ENCODE assay signal across 27 mouse cellular contexts in genomic region chr11:69519976-69520375, GRCm38 (mm10). TPM values are rescaled to one million over a fixed set of nuclear protein-coding genes. Genes with fewer than 3 reads are reported as not detected.
DNase-seq lines count a peak whose midpoint lies in the region; ATAC-seq lines count a peak whose summit lies in the region.
"Had no signal": no experiment of that assay in that cellular context is flagged by ENCODE, and none has a peak within 500 bp of the region (broad histone marks: within the 10 kb centered on the region; RNA-seq: fewer than 3 reads in every experiment).

No protein-coding gene starts in this region.

- WGBS in hindbrain, embryonic 13.5 days, result 87% methylated on average over 4 of the region's 4 CpGs
- 66% methylated on average over 4 of the region's 4 CpGs for WGBS in hindbrain, embryonic 12.5 days
- WGBS in lung, embryonic 16.5 days, result 63% methylated on average over 4 of the region's 4 CpGs

- DNase-seq in adrenal gland, postnatal 10 days, result peak; percentile 51
- DNase-seq in adrenal gland, postnatal 25 days, result no peak
- no peak for DNase-seq in lung, postnatal 4 days
- peak; percentile 36 for DNase-seq in Muller cell, postnatal 12 days (ENCODE audit: inconsistent ontology term)
- DNase-seq: adrenal gland, postnatal 36 days; cerebellum, adult 8-10 months; cerebellum, postnatal 25 days; kidney, adult 8-10 months; liver, embryonic 13.5 days; lung, adult 18-20 months; lung, postnatal 14 days; thymus, adult 18-20 months; thymus, postnatal 25 days had no signal

- H3K36me3 ChIP-seq in hindbrain, embryonic 13.5 days, result no peaks in the 10 kb centered on the region
- H3K36me3 ChIP-seq in hindbrain, embryonic 12.5 days, result no peaks in the 10 kb centered on the region
- no peaks in the 10 kb centered on the region for H3K36me3 ChIP-seq in lung, embryonic 16.5 days (ENCODE audit: control insufficient read depth, insufficient read depth, low read length)
- H3K36me3 ChIP-seq: heart, embryonic 10.5 days; heart, embryonic 15.5 days; hindbrain, embryonic 15.5 days; intestine, embryonic 15.5 days; liver, embryonic 13.5 days; midbrain, embryonic 12.5 days; neural tube, embryonic 13.5 days had no signal

- H3K9ac ChIP-seq in hindbrain, embryonic 13.5 days, result no peak overlapping the region
- no peak overlapping the region for H3K9ac ChIP-seq in hindbrain, embryonic 12.5 days
- H3K9ac ChIP-seq in lung, embryonic 16.5 days (ENCODE audit: low read length), result no peak overlapping the region
- H3K9ac ChIP-seq: heart, embryonic 15.5 days; hindbrain, embryonic 15.5 days; intestine, embryonic 15.5 days; liver, embryonic 13.5 days; midbrain, embryonic 12.5 days; neural tube, embryonic 13.5 days had no signal

- H3K27me3 ChIP-seq in hindbrain, embryonic 13.5 days, result no peaks in the 10 kb centered on the region
- H3K27me3 ChIP-seq in hindbrain, embryonic 12.5 days, result no peaks in the 10 kb centered on the region
- no peaks in the 10 kb centered on the region for H3K27me3 ChIP-seq in lung, embryonic 16.5 days (ENCODE audit: control insufficient read depth, insufficient read depth, low read depth, low read length)
- H3K27me3 ChIP-seq: hindbrain, embryonic 15.5 days; intestine, embryonic 15.5 days; neural tube, embryonic 13.5 days had no signal

- ATAC-seq in hindbrain, embryonic 13.5 days (ENCODE audit: low FRiP score), result no peak
- ATAC-seq in hindbrain, embryonic 12.5 days (ENCODE audit: low FRiP score), result no peak
- ATAC-seq in lung, embryonic 16.5 days (ENCODE audit: low read depth), result 0 out of 2 replicates have a peak, but pooled peaks have one; percentile 15
- no peak for ATAC-seq in granulocyte monocyte progenitor cell, adult 5-6 weeks (replicated peaks; ENCODE audit: poor library complexity, severe bottlenecking)
- ATAC-seq: forebrain, embryonic 16.5 days; intestine, embryonic 15.5 days; Patski had no signal

- H3K27ac ChIP-seq in hindbrain, embryonic 13.5 days, result peak overlapping the region; percentile 5; the same call in 1 of the 2 replicates
- no peak overlapping the region for H3K27ac ChIP-seq in hindbrain, embryonic 12.5 days
- H3K27ac ChIP-seq in lung, embryonic 16.5 days (ENCODE audit: low read length), result no peak overlapping the region
- H3K27ac ChIP-seq: heart, embryonic 10.5 days; heart, embryonic 15.5 days; hindbrain, embryonic 15.5 days; intestine, embryonic 15.5 days; kidney, postnatal 0 days; left cerebral cortex, adult 2 months; liver, embryonic 13.5 days; midbrain, embryonic 12.5 days; neural tube, embryonic 13.5 days had no signal

- no peak overlapping the region for H3K4me2 ChIP-seq in hindbrain, embryonic 13.5 days
- no peak overlapping the region for H3K4me2 ChIP-seq in hindbrain, embryonic 12.5 days (replicated peaks)
- no peak overlapping the region for H3K4me2 ChIP-seq in lung, embryonic 16.5 days (ENCODE audit: low read depth, low read length)
- H3K4me2 ChIP-seq: heart, embryonic 15.5 days; hindbrain, embryonic 15.5 days; intestine, embryonic 15.5 days; liver, embryonic 13.5 days; midbrain, embryonic 12.5 days; neural tube, embryonic 13.5 days had no signal

- H3K4me3 ChIP-seq in hindbrain, embryonic 13.5 days, result no peak overlapping the region
- no peak overlapping the region for H3K4me3 ChIP-seq in hindbrain, embryonic 12.5 days
- no peak overlapping the region for H3K4me3 ChIP-seq in lung, embryonic 16.5 days (ENCODE audit: low read length)
- H3K4me3 ChIP-seq: heart, embryonic 10.5 days; heart, embryonic 15.5 days; hindbrain, embryonic 15.5 days; intestine, embryonic 15.5 days; left cerebral cortex, adult 2 months; liver, embryonic 13.5 days; midbrain, embryonic 12.5 days; neural tube, embryonic 13.5 days had no signal

- H3K4me1 ChIP-seq in hindbrain, embryonic 13.5 days (replicated peaks), result peaks cover 7% of the 10 kb centered on the region; the same call in 1 of the 2 replicates
- H3K4me1 ChIP-seq in hindbrain, embryonic 12.5 days, result no peaks in the 10 kb centered on the region; the same call in 1 of the 2 replicates
- peaks cover 7% of the 10 kb centered on the region; the same call in 1 of the 2 replicates for H3K4me1 ChIP-seq in lung, embryonic 16.5 days (replicated peaks; ENCODE audit: control insufficient read depth, insufficient read depth, low read length)
- H3K4me1 ChIP-seq: hindbrain, embryonic 15.5 days; intestine, embryonic 15.5 days; midbrain, embryonic 12.5 days had no signal

- H3K9me3 ChIP-seq in hindbrain, embryonic 13.5 days, result no peaks in the 10 kb centered on the region
- H3K9me3 ChIP-seq in hindbrain, embryonic 12.5 days (replicated peaks), result no peaks in the 10 kb centered on the region
- no peaks in the 10 kb centered on the region for H3K9me3 ChIP-seq in lung, embryonic 16.5 days (ENCODE audit: control insufficient read depth, low read length)
- H3K9me3 ChIP-seq: heart, embryonic 10.5 days; heart, embryonic 15.5 days; hindbrain, embryonic 15.5 days; intestine, embryonic 15.5 days; liver, embryonic 13.5 days; midbrain, embryonic 12.5 days; neural tube, embryonic 13.5 days had no signal

RNA-seq across cellular contexts. Expression of gene Dnah2, which starts 28.9 kb away (rescaled TPM):
- under 1 TPM; 0.30 TPM for total RNA-seq in adrenal gland, postnatal 10 days (2021)
- 0.05 and 0.76 TPM in 2 replicates for total RNA-seq in adrenal gland, postnatal 25 days (2021)
- polyA plus RNA-seq in hindbrain, embryonic 13.5 days (2015; fragmentation: Nextera tagmentation; extraction: Ambion mirVana), result 2.1 and 2.7 TPM in 2 replicates
- 1.4 and 2.5 TPM in 2 replicates for polyA plus RNA-seq in hindbrain, embryonic 12.5 days (2016; fragmentation: Nextera tagmentation; extraction: Ambion mirVana)
- polyA plus RNA-seq in lung, embryonic 16.5 days (2015; fragmentation: Nextera tagmentation; extraction: Ambion mirVana), result 1.9 TPM in 2 replicates
- total RNA-seq in granulocyte monocyte progenitor cell, adult 5-6 weeks (2014; fragmentation: Nextera tagmentation), result 0.11 and 3.5 TPM in 2 replicates
- total RNA-seq in granulocyte monocyte progenitor cell, adult 5-6 weeks (2017), result not detected in 2 replicates

RNA-seq across cellular contexts. Expression of gene Efnb3, which starts 40.0 kb away (rescaled TPM):
- 1 to 10 TPM; 2.2 to 3.8 TPM for total RNA-seq in adrenal gland, postnatal 10 days (2021)
- 0.38 and 1.5 TPM in 2 replicates for total RNA-seq in adrenal gland, postnatal 25 days (2021)
- polyA plus RNA-seq in hindbrain, embryonic 13.5 days (2015; fragmentation: Nextera tagmentation; extraction: Ambion mirVana), result 90.1 and 92.0 TPM in 2 replicates
- polyA plus RNA-seq in hindbrain, embryonic 12.5 days (2016; fragmentation: Nextera tagmentation; extraction: Ambion mirVana), result 95.7 and 106 TPM in 2 replicates
- polyA plus RNA-seq in lung, embryonic 16.5 days (2015; fragmentation: Nextera tagmentation; extraction: Ambion mirVana), result 5.6 and 5.7 TPM in 2 replicates
- not detected in 2 replicates for total RNA-seq in granulocyte monocyte progenitor cell, adult 5-6 weeks (2014; fragmentation: Nextera tagmentation)
- not detected in 2 replicates for total RNA-seq in granulocyte monocyte progenitor cell, adult 5-6 weeks (2017)

Comparison
In these comparisons a context has a peak if more than half of its experiments do, and no peak if none do; other contexts are left out.
1. DNase-seq: peak in adrenal gland, postnatal 10 days (single experiment) and Muller cell, postnatal 12 days (single experiment); none in adrenal gland, postnatal 25 days (single experiment) and lung, postnatal 4 days (0 of 2).